Mouse (Mus musculus) embryonic facial prominence, embryonic 15.5 days (tissue): ENCODE data around the gene Ube4a. TPM values are rescaled to one million over a fixed set of nuclear protein-coding genes. Genes with fewer than 3 reads are reported as not detected.
A peak's percentile ranks its signal among the peaks of the same experiment; 100 is the strongest.

Source experiments
- ATAC-seq: fragments of 200-750 bp; cut with Nextera tagmentation; 2 replicates; pipeline ENCODE4 v1.8.0; 2017; ENCODE audit warnings: low read depth, moderate TSS enrichment; ENCODE audit not compliant: insufficient number of reproducible peaks, low FRiP score, low TSS enrichment
- H3K27ac ChIP-seq: fragments of 300-500 bp; sonication (generic); replicated peaks from 2 replicates; pipeline ENCODE4 v1.5.1; 2015; ENCODE audit warnings: mild to moderate bottlenecking, inconsistent platforms
- H3K27me3 ChIP-seq: fragments of 300-500 bp; sonication (generic); 2 replicates; pipeline ENCODE4 v1.6.1; 2015; ENCODE audit warnings: inconsistent platforms
- H3K36me3 ChIP-seq: fragments of 300-500 bp; sonication (generic); 2 replicates; pipeline ENCODE4 v1.6.1; 2015; ENCODE audit warnings: mild to moderate bottlenecking, inconsistent platforms
- H3K4me1 ChIP-seq: fragments of 300-500 bp; sonication (generic); 2 replicates; pipeline ENCODE4 v1.6.1; 2015; ENCODE audit warnings: inconsistent platforms
- H3K4me2 ChIP-seq: fragments of 300-500 bp; sonication (generic); replicated peaks from 2 replicates; pipeline ENCODE4 v1.6.1; 2015; ENCODE audit warnings: mild to moderate bottlenecking, inconsistent platforms
- H3K4me3 ChIP-seq: fragments of 300-500 bp; sonication (generic); replicated peaks from 2 replicates; pipeline ENCODE4 v1.5.1; 2015; ENCODE audit warnings: mild to moderate bottlenecking, inconsistent platforms
- H3K9ac ChIP-seq: fragments of 300-500 bp; sonication (generic); 2 replicates; pipeline ENCODE4 v1.6.1; 2015; ENCODE audit warnings: inconsistent platforms
- H3K9me3 ChIP-seq: fragments of 300-500 bp; sonication (generic); replicated peaks from 2 replicates; pipeline ENCODE4 v1.6.1; 2016; ENCODE audit warnings: inconsistent platforms
- WGBS: fragments of 180-500 bp; shearing (Covaris S2); methylation state at CpG from one replicate; pipeline ENCODE4 v1.1.7; 2015; 5-methylcytosine and 5-hydroxymethylcytosine counted together
- polyA plus RNA-seq: library from polyadenylated mRNA; unstranded; fragments of >200 nt; fragmentation: Nextera tagmentation; extraction: Ambion mirVana; gene quantifications from 2 replicates; pipeline ENCODE4 v1.2.1, GENCODE M21; 2015

Ube4a gene
- 23.6 and 25.7 TPM in 2 replicates for polyA plus RNA-seq

DNA sequence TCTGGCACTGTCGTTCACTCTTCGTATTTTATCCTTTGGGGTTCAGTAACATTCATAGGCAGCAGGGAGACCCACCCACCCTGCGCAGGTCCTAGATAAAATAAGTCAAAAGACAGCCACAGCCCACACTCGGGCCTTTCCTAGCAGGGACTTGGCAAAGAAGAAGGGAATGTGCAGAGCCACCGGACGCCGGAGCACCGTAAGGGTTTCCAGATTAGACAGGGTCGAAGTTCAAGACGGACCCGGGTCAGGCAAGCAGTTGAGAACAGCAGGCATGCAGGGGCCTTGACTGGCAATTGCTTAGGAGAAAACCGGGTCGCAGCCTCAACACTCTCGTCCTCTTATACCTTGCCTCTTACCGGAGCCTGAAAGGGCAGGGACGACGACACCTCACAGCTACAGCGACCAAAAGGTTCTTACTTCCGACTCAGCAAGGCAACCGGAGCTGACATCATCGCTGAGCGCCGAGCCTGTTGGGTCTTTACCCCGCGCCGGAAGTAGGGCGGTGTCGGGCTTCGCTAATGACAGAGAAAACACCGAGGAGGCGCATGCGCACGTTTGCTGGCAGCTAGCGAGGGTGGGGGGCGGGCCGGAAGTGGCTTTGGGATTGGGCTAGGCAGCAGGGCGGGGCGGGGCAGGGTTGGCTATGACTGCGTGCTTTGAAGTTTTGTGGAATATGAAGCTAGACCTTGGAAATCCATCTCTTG lies at the start of gene Ube4a:
Gene Ube4a (minus strand): TSS at position 475 of the 707 bp plus-strand sequence.
- under 1% methylated on average over 39 of the region's 39 CpGs for WGBS
- Histone ChIP-seq H3K36me3 (peaks cover 17% of the 10 kb centered on the region), H3K4me1 (peaks cover 17% of the 10 kb centered on the region), H3K4me3 (peak within 1 kb of the TSS; percentile 80), H3K4me2 (peak within 1 kb of the TSS; percentile 67), H3K9ac (peak within 1 kb of the TSS; percentile 76), H3K27ac (peak within 1 kb of the TSS; percentile 63), H3K27me3 (no peaks in the 10 kb centered on the region), H3K9me3 (no peaks in the 10 kb centered on the region)
- ATAC-seq, result peak; percentile 93

GRCm38 (mm10) chr9:45014879-45015278 lies 49.5 kb upstream of the Ube4a start:
- WGBS, result 28% methylated on average over 2 of the region's 2 CpGs
- ATAC-seq, result no peak
- H3K4me2 ChIP-seq, result no peak overlapping the region
- no peaks in the 10 kb centered on the region for H3K9me3 ChIP-seq
- no peaks in the 10 kb centered on the region for H3K36me3 ChIP-seq
- H3K27ac ChIP-seq, result no peak overlapping the region
- H3K9ac ChIP-seq, result no peak overlapping the region
- no peaks in the 10 kb centered on the region for H3K4me1 ChIP-seq
- H3K27me3 ChIP-seq, result no peaks in the 10 kb centered on the region
- H3K4me3 ChIP-seq, result no peak overlapping the region

- Histone ChIP-seq H3K4me1 (no peaks in the 10 kb centered on the region), H3K27me3 (no peaks in the 10 kb centered on the region), H3K4me3 (no peak overlapping the region), H3K4me2 (no peak overlapping the region), H3K27ac (no peak overlapping the region), H3K9me3 (no peaks in the 10 kb centered on the region), H3K36me3 (no peaks in the 10 kb centered on the region), H3K9ac (no peak overlapping the region)
- ATAC-seq, result no peak
- WGBS, result 42% methylated on average over 6 of the region's 6 CpGs
Observed at GRCm38 (mm10) chr9:45011291-45011690, 45.9 kb upstream of the Ube4a start.

GRCm38 (mm10) chr9:45010461-45010860 lies 45.1 kb upstream of the Ube4a start:
- ATAC-seq, result no peak
- Histone ChIP-seq H3K9me3 (no peaks in the 10 kb centered on the region), H3K27me3 (no peaks in the 10 kb centered on the region), H3K4me2 (no peak overlapping the region), H3K4me1 (no peaks in the 10 kb centered on the region), H3K9ac (no peak overlapping the region), H3K27ac (no peak overlapping the region), H3K36me3 (no peaks in the 10 kb centered on the region), H3K4me3 (no peak overlapping the region)
- 62% methylated on average over 4 of the region's 4 CpGs for WGBS

GRCm38 (mm10) chr9:45009180-45010078 lies 44.0 kb upstream of the Ube4a start, which contains the start of gene Cd3e:
TSS of gene Cd3e (minus strand) at chr9:45009627.
- Histone ChIP-seq H3K4me2 (no peak within 1 kb of the TSS), H3K27ac (no peak within 1 kb of the TSS), H3K36me3 (no peaks in the 10 kb centered on the region), H3K27me3 (no peaks in the 10 kb centered on the region), H3K4me3 (no peak within 1 kb of the TSS), H3K9ac (no peak within 1 kb of the TSS), H3K9me3 (no peaks in the 10 kb centered on the region), H3K4me1 (no peaks in the 10 kb centered on the region)
- WGBS, result 85% methylated on average over 19 of the region's 19 CpGs
- no peak for ATAC-seq

DNA sequence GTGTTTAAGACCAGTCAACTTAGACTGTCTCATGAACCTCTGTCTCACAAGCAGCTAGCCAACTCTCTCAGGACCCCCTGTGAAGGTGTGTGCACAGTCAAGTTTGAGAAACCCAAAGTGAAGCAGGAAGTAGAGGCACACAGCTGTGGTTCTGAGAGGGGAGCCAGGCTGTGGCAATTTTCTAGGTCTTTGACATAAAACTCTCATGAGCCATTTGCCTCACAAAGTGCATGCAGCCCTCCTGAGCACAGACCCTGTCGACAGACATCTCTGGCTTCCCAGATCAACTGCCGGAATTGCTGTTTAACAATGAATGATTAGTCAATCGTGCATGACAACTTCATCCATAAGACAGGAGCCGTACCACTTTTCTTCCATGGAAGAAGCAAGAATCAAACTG lies 42.9 kb upstream of the Ube4a start:
- no peak overlapping the region for H3K4me2 ChIP-seq
- H3K9ac ChIP-seq, result no peak overlapping the region
- WGBS, result 78% methylated on average over 4 of the region's 4 CpGs
- H3K9me3 ChIP-seq, result no peaks in the 10 kb centered on the region
- H3K4me1 ChIP-seq, result no peaks in the 10 kb centered on the region
- no peak overlapping the region for H3K4me3 ChIP-seq
- no peak for ATAC-seq
- no peaks in the 10 kb centered on the region for H3K36me3 ChIP-seq
- no peak overlapping the region for H3K27ac ChIP-seq
- no peaks in the 10 kb centered on the region for H3K27me3 ChIP-seq

- no peak overlapping the region for H3K27ac ChIP-seq
- H3K4me3 ChIP-seq, result no peak overlapping the region
- no peaks in the 10 kb centered on the region for H3K9me3 ChIP-seq
- H3K9ac ChIP-seq, result no peak overlapping the region
- WGBS, result 71% methylated on average over 12 of the region's 12 CpGs
- H3K4me1 ChIP-seq, result no peaks in the 10 kb centered on the region
- no peak for ATAC-seq
- no peaks in the 10 kb centered on the region for H3K27me3 ChIP-seq
- no peaks in the 10 kb centered on the region for H3K36me3 ChIP-seq
- no peak overlapping the region for H3K4me2 ChIP-seq
Observed at GRCm38 (mm10) chr9:45007404-45007803, 42.0 kb upstream of the Ube4a start.

DNA sequence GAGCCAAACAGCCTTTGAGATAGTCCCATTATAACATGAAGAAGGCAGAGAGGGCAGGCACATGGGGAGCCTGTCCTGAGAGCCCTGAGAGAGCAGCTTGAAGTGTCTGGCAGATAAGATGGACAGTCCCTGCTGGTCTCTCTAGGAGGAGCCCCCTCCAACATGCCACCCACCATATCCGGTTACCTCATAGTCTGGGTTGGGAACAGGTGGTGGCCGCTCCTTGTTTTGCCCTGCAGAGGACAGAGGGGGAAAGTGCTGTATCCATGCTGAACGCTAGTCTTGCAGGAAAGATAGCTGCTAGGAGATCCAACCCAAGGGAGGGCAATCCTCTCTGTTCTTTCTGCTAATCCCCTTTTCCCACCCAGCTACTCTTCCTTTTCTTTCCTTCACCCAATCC lies 34.8 kb upstream of the Ube4a start:
- peaks cover 6% of the 10 kb centered on the region; the same call in 1 of the 2 replicates for H3K27me3 ChIP-seq
- no peak overlapping the region for H3K9ac ChIP-seq
- no peaks in the 10 kb centered on the region for H3K9me3 ChIP-seq
- no peak overlapping the region for H3K4me3 ChIP-seq
- H3K4me2 ChIP-seq, result no peak overlapping the region
- no peaks in the 10 kb centered on the region for H3K4me1 ChIP-seq
- 64% methylated on average over 3 of the region's 3 CpGs for WGBS
- peak; percentile 73 for ATAC-seq
- no peak overlapping the region for H3K27ac ChIP-seq
- no peaks in the 10 kb centered on the region for H3K36me3 ChIP-seq

- Histone ChIP-seq H3K4me3 (no peak overlapping the region), H3K4me2 (no peak overlapping the region), H3K9ac (no peak overlapping the region), H3K27ac (no peak overlapping the region; the same call in 1 of the 2 replicates), H3K36me3 (no peaks in the 10 kb centered on the region), H3K4me1 (no peaks in the 10 kb centered on the region), H3K27me3 (peaks cover 6% of the 10 kb centered on the region; the same call in 1 of the 2 replicates), H3K9me3 (no peaks in the 10 kb centered on the region)
- WGBS, result 75% methylated on average over 5 of the region's 5 CpGs
- no peak for ATAC-seq
Observed at GRCm38 (mm10) chr9:44999776-45000175, 34.4 kb upstream of the Ube4a start.

DNA sequence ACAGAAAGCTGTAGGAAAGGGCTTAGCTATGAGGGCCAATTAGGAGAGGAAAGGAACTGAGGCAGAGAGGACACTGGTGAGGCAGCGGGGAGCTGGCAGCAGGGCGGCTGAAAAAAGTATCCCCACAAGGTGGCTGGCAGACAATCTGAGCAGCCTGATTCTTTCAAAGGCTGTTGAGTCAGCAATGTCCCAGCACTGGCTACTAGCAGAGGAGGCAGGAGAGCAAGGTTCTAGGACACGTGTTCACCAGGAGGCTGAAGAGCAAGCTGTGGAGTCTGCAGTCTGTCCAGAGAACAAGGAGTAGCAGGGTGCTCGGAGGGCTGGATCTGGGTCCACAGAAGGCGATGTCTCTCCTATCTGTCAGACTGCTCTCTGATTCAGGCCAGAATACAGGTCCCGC lies 33.8 kb upstream of the Ube4a start:
- H3K4me3 ChIP-seq, result no peak overlapping the region
- no peak overlapping the region for H3K27ac ChIP-seq
- H3K36me3 ChIP-seq, result no peaks in the 10 kb centered on the region
- no peaks in the 10 kb centered on the region for H3K9me3 ChIP-seq
- H3K9ac ChIP-seq, result no peak overlapping the region
- ATAC-seq, result no peak
- H3K27me3 ChIP-seq, result peaks cover 6% of the 10 kb centered on the region; the same call in 1 of the 2 replicates
- H3K4me2 ChIP-seq, result no peak overlapping the region
- 58% methylated on average over 6 of the region's 6 CpGs for WGBS
- H3K4me1 ChIP-seq, result no peaks in the 10 kb centered on the region

DNA sequence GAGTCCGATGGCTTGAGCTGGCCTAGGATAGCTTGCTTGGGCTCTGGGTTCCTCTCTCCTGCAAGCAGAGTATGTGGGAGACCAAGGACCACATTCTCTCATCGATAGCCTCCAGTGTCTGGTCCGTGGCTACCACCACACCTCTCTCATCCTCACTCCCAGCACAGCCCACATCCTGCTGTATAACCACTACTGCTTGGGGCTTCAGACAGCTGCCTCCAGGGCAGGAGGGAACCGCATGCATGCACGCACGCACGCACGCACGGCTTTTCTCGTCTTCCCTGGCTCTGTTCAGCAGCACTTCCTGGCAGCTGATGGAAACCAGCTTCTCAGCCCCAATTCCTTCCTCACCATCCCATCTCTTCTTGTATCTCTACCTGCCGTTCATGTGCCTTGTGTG lies 32.7 kb upstream of the Ube4a start:
- Histone ChIP-seq H3K36me3 (no peaks in the 10 kb centered on the region), H3K4me2 (no peak overlapping the region), H3K4me3 (no peak overlapping the region), H3K9ac (no peak overlapping the region), H3K4me1 (no peaks in the 10 kb centered on the region), H3K27me3 (peaks cover 6% of the 10 kb centered on the region; the same call in 1 of the 2 replicates), H3K9me3 (no peaks in the 10 kb centered on the region), H3K27ac (no peak overlapping the region)
- 53% methylated on average over 11 of the region's 11 CpGs for WGBS
- ATAC-seq, result no peak
